Mouse (Mus musculus): Measurements from ENCODE around the gene Slc39a5. TPM values are rescaled to one million over a fixed set of nuclear protein-coding genes. Genes with fewer than 3 reads are reported as not detected.
A peak's percentile ranks its signal among the peaks of the same experiment; 100 is the strongest.

Gene Slc39a5
- not detected in 2 replicates for total RNA-seq (2014; fragmentation: Nextera tagmentation)
- not detected in 2 replicates for total RNA-seq (2017)
- polyA plus RNA-seq (2012): not detected in 2 replicates

- DNase-seq (ENCODE audit: low spot score): no peak
- peaks cover 10% of the 10 kb centered on the region for H3K4me1 ChIP-seq (ENCODE audit: insufficient read depth, low read depth, low read length)
- no peak for TF ChIP-seq GATA1 (IDR thresholded peaks at IDR 0.05; ENCODE audit: borderline replicate concordance, low read length)
- TF ChIP-seq POLR2AphosphoS5 (IDR thresholded peaks at IDR 0.05; ENCODE audit: insufficient replicate concordance, low read depth, low read length): no peak
- TF ChIP-seq TAL1 (conservative IDR thresholded peaks at IDR 0.05; ENCODE audit: low read depth, low read length): no peak
- TF ChIP-seq GATA2 (IDR thresholded peaks at IDR 0.05; ENCODE audit: borderline replicate concordance, low read depth, low read length): no peak
- no peak for TF ChIP-seq CTCF (IDR thresholded peaks at IDR 0.05; ENCODE audit: low read depth, low read length)
- H3K36me3 ChIP-seq (replicated peaks): peaks cover 82% of the 10 kb centered on the region
- no peaks in the 10 kb centered on the region for H3K9me3 ChIP-seq (replicated peaks)
- H3K4me3 ChIP-seq (ENCODE audit: low read depth, low read length): no peak within 1 kb of the TSS
- no peaks in the 10 kb centered on the region for H3K27me3 ChIP-seq (ENCODE audit: insufficient read depth, low read length)
- no peak for ATAC-seq (ENCODE audit: extremely low read depth, insufficient number of reproducible peaks, low FRiP score, poor library complexity, severe bottlenecking)
Observed at GRCm38 (mm10) chr10:128401056-128401455, at the start of gene Slc39a5. TSS of gene Slc39a5 (minus strand) at chr10:128401229.

- no peak overlapping the region for H3K4me3 ChIP-seq (ENCODE audit: low read depth, low read length)
- DNase-seq (ENCODE audit: low spot score): no peak
- no peaks in the 10 kb centered on the region for H3K9me3 ChIP-seq (replicated peaks)
- no peaks in the 10 kb centered on the region for H3K27me3 ChIP-seq (ENCODE audit: insufficient read depth, low read length)
- H3K36me3 ChIP-seq (replicated peaks): peaks cover 34% of the 10 kb centered on the region
- ATAC-seq (ENCODE audit: extremely low read depth, insufficient number of reproducible peaks, low FRiP score, poor library complexity, severe bottlenecking): no peak
- no peaks in the 10 kb centered on the region for H3K4me1 ChIP-seq (ENCODE audit: insufficient read depth, low read depth, low read length)
- TF ChIP-seq CTCF (IDR thresholded peaks at IDR 0.05; ENCODE audit: low read depth, low read length) (no peak), POLR2AphosphoS5 (IDR thresholded peaks at IDR 0.05; ENCODE audit: insufficient replicate concordance, low read depth, low read length) (no peak), GATA2 (IDR thresholded peaks at IDR 0.05; ENCODE audit: borderline replicate concordance, low read depth, low read length) (no peak), GATA1 (IDR thresholded peaks at IDR 0.05; ENCODE audit: borderline replicate concordance, low read length) (no peak), TAL1 (conservative IDR thresholded peaks at IDR 0.05; ENCODE audit: low read depth, low read length) (no peak)
Observed at GRCm38 (mm10) chr10:128445407-128445806, 44.4 kb upstream of the Slc39a5 start.

GRCm38 (mm10) chr10:128444354-128444753 lies 43.3 kb upstream of the Slc39a5 start:
- no peak for ATAC-seq (ENCODE audit: extremely low read depth, insufficient number of reproducible peaks, low FRiP score, poor library complexity, severe bottlenecking)
- DNase-seq (ENCODE audit: low spot score): no peak
- Histone ChIP-seq H3K4me3 (ENCODE audit: low read depth, low read length) (no peak overlapping the region), H3K9me3 (replicated peaks) (no peaks in the 10 kb centered on the region), H3K4me1 (ENCODE audit: insufficient read depth, low read depth, low read length) (no peaks in the 10 kb centered on the region), H3K36me3 (replicated peaks) (peaks cover 45% of the 10 kb centered on the region), H3K27me3 (ENCODE audit: insufficient read depth, low read length) (no peaks in the 10 kb centered on the region)
- no peak for TF ChIP-seq GATA1 (IDR thresholded peaks at IDR 0.05; ENCODE audit: borderline replicate concordance, low read length)
- TF ChIP-seq GATA2 (IDR thresholded peaks at IDR 0.05; ENCODE audit: borderline replicate concordance, low read depth, low read length): no peak
- TF ChIP-seq CTCF (IDR thresholded peaks at IDR 0.05; ENCODE audit: low read depth, low read length): no peak
- TF ChIP-seq POLR2AphosphoS5 (IDR thresholded peaks at IDR 0.05; ENCODE audit: insufficient replicate concordance, low read depth, low read length): no peak
- no peak for TF ChIP-seq TAL1 (conservative IDR thresholded peaks at IDR 0.05; ENCODE audit: low read depth, low read length)

GRCm38 (mm10) chr10:128442718-128443117 lies 41.7 kb upstream of the Slc39a5 start:
- Histone ChIP-seq H3K4me1 (ENCODE audit: insufficient read depth, low read depth, low read length) (no peaks in the 10 kb centered on the region), H3K36me3 (replicated peaks) (peaks cover 60% of the 10 kb centered on the region), H3K9me3 (replicated peaks) (no peaks in the 10 kb centered on the region), H3K4me3 (ENCODE audit: low read depth, low read length) (no peak overlapping the region), H3K27me3 (ENCODE audit: insufficient read depth, low read length) (no peaks in the 10 kb centered on the region)
- TF ChIP-seq POLR2AphosphoS5 (IDR thresholded peaks at IDR 0.05; ENCODE audit: insufficient replicate concordance, low read depth, low read length) (no peak), GATA2 (IDR thresholded peaks at IDR 0.05; ENCODE audit: borderline replicate concordance, low read depth, low read length) (no peak), CTCF (IDR thresholded peaks at IDR 0.05; ENCODE audit: low read depth, low read length) (no peak), GATA1 (IDR thresholded peaks at IDR 0.05; ENCODE audit: borderline replicate concordance, low read length) (no peak), TAL1 (conservative IDR thresholded peaks at IDR 0.05; ENCODE audit: low read depth, low read length) (no peak)
- DNase-seq (ENCODE audit: low spot score) (no peak), ATAC-seq (ENCODE audit: extremely low read depth, insufficient number of reproducible peaks, low FRiP score, poor library complexity, severe bottlenecking) (no peak)

GRCm38 (mm10) chr10:128441324-128442119 lies 40.5 kb upstream of the Slc39a5 start:
- no peaks in the 10 kb centered on the region for H3K27me3 ChIP-seq (ENCODE audit: insufficient read depth, low read length)
- peaks cover 70% of the 10 kb centered on the region for H3K36me3 ChIP-seq (replicated peaks)
- TF ChIP-seq TAL1 (conservative IDR thresholded peaks at IDR 0.05; ENCODE audit: low read depth, low read length) (no peak), GATA1 (IDR thresholded peaks at IDR 0.05; ENCODE audit: borderline replicate concordance, low read length) (no peak), CTCF (IDR thresholded peaks at IDR 0.05; ENCODE audit: low read depth, low read length) (peak; percentile 9; the same call in 1 of the 2 replicates)
- peak; percentile 66 for ATAC-seq (ENCODE audit: extremely low read depth, insufficient number of reproducible peaks, low FRiP score, poor library complexity, severe bottlenecking)
- no peaks in the 10 kb centered on the region for H3K9me3 ChIP-seq (replicated peaks)
- DNase-seq (ENCODE audit: low spot score): peak; percentile 23
- H3K4me3 ChIP-seq (ENCODE audit: low read depth, low read length): no peak overlapping the region
- no peaks in the 10 kb centered on the region for H3K4me1 ChIP-seq (ENCODE audit: insufficient read depth, low read depth, low read length)

GRCm38 (mm10) chr10:128440407-128440806 lies 39.4 kb upstream of the Slc39a5 start:
- peaks cover 81% of the 10 kb centered on the region for H3K36me3 ChIP-seq (replicated peaks)
- ATAC-seq (ENCODE audit: extremely low read depth, insufficient number of reproducible peaks, low FRiP score, poor library complexity, severe bottlenecking): no peak
- no peak for TF ChIP-seq TAL1 (conservative IDR thresholded peaks at IDR 0.05; ENCODE audit: low read depth, low read length)
- no peak for TF ChIP-seq GATA2 (IDR thresholded peaks at IDR 0.05; ENCODE audit: borderline replicate concordance, low read depth, low read length)
- TF ChIP-seq CTCF (IDR thresholded peaks at IDR 0.05; ENCODE audit: low read depth, low read length): no peak
- TF ChIP-seq GATA1 (IDR thresholded peaks at IDR 0.05; ENCODE audit: borderline replicate concordance, low read length): no peak
- TF ChIP-seq POLR2AphosphoS5 (IDR thresholded peaks at IDR 0.05; ENCODE audit: insufficient replicate concordance, low read depth, low read length): no peak
- no peak for DNase-seq (ENCODE audit: low spot score)
- no peak overlapping the region for H3K4me3 ChIP-seq (ENCODE audit: low read depth, low read length)
- H3K9me3 ChIP-seq (replicated peaks): no peaks in the 10 kb centered on the region
- H3K4me1 ChIP-seq (ENCODE audit: insufficient read depth, low read depth, low read length): no peaks in the 10 kb centered on the region
- no peaks in the 10 kb centered on the region for H3K27me3 ChIP-seq (ENCODE audit: insufficient read depth, low read length)
